Mouse (Mus musculus) T-cell, adult 2 months (primary cell): ENCODE data around the gene Cnbd2.
"Not testable (repeated sequence)": the region's sequence is repeated elsewhere in the genome, so short reads cannot be mapped to it uniquely, and the experiment has no call there.

ENCODE experiments used
- DNase-seq: peaks from one replicate; pipeline ENCODE4 v3.0.0; 2022; ENCODE audit warnings: low spot score

Gene Cnbd2

GRCm38 (mm10) chr2:156392461-156393154 is 80.5 kb downstream of the Cnbd2 start:
- DNase-seq = peak; percentile 75

GRCm38 (mm10) chr2:156393155-156393828 is 81.2 kb downstream of the Cnbd2 start:
- no peak for DNase-seq

GRCm38 (mm10) chr2:156394282-156394681 is 82.2 kb downstream of the Cnbd2 start:
- peak; percentile 11 for DNase-seq

GRCm38 (mm10) chr2:156396096-156396495 is 84.0 kb downstream of the Cnbd2 start:
- DNase-seq = no peak

- DNase-seq = no peak
Observed at GRCm38 (mm10) chr2:156397988-156398387, 85.9 kb downstream of the Cnbd2 start.

- no peak for DNase-seq
Observed at GRCm38 (mm10) chr2:156399485-156399884, 87.4 kb downstream of the Cnbd2 start.

GRCm38 (mm10) chr2:156401331-156401730 is 89.2 kb downstream of the Cnbd2 start:
- DNase-seq = peak; percentile 11

- no peak for DNase-seq
Observed at GRCm38 (mm10) chr2:156402036-156402435, 89.9 kb downstream of the Cnbd2 start.

- no peak for DNase-seq
Observed at GRCm38 (mm10) chr2:156406987-156407386, 94.9 kb downstream of the Cnbd2 start.

- no peak for DNase-seq
Observed at GRCm38 (mm10) chr2:156408168-156408567, 96.1 kb downstream of the Cnbd2 start.

GRCm38 (mm10) chr2:156411348-156411747 is 99.2 kb downstream of the Cnbd2 start:
- not testable (repeated sequence) for DNase-seq

- DNase-seq = no peak
Observed at GRCm38 (mm10) chr2:156414996-156415395, 102.9 kb downstream of the Cnbd2 start.

GRCm38 (mm10) chr2:156415674-156416073 is 103.6 kb downstream of the Cnbd2 start:
- DNase-seq = no peak

GRCm38 (mm10) chr2:156417194-156417593 is 105.1 kb downstream of the Cnbd2 start:
- DNase-seq = no peak

- no peak for DNase-seq
Observed at GRCm38 (mm10) chr2:156418467-156418866, 106.4 kb downstream of the Cnbd2 start.

GRCm38 (mm10) chr2:156420327-156420693 is 108.2 kb downstream of the Cnbd2 start:
- no peak for DNase-seq

- DNase-seq = peak; percentile 49
Observed at GRCm38 (mm10) chr2:156420694-156421380, 108.7 kb downstream of the Cnbd2 start, which contains the start of gene Epb41l1. Gene Epb41l1, plus strand, starts transcription at chr2:156420909.

GRCm38 (mm10) chr2:156421381-156422110 is 109.4 kb downstream of the Cnbd2 start:
- peak; percentile 45 for DNase-seq

- no peak for DNase-seq
Observed at GRCm38 (mm10) chr2:156422631-156423030, 110.5 kb downstream of the Cnbd2 start.

GRCm38 (mm10) chr2:156423672-156424071 is 111.6 kb downstream of the Cnbd2 start:
- no peak for DNase-seq
